Mouse (Mus musculus): Measurements from ENCODE around the gene Colq.

DNA sequence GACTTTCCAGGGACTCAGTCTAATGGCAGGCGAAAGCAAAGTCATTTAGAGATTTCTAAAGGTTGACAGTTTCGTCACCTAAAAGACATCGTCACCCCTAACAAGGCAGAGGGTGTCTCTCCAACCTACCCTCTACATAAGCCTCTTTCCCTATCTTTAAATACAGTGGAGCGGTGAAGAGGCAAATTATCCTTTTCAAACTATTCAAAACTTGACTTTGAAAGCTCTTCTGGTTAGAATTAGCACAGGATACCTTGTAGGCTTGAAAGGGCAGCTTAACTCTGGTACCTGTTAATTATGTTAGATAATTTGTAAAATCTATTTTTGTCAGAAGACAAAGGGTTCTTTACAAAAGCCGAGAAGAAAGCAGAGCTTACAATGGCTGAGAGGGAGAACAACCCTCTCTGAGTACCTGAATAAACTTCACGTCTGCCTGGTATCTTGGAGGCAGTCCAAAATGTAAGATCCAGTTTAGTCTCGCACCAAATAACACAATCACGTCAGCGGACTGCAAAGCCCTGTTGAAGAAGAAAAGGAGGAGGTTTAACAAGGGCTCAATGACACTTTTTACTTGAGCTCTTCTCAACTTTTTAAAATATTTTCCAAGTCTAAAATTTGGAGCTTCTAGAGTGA lies 29.6 kb upstream of the Colq start:
- TF ChIP-seq POLR2A (IDR thresholded peaks at IDR 0.05; ENCODE audit: control insufficient read depth, low read depth, low read length): no peak
- TF ChIP-seq CTCF (IDR thresholded peaks at IDR 0.05; ENCODE audit: control insufficient read depth, insufficient read depth, insufficient replicate concordance, low read depth, low read length): no peak

Data from testis, adult 2 months (tissue).